Mouse (Mus musculus) hindbrain, embryonic 14.5 days (tissue): ENCODE results near the gene Gm4559. TPM values are rescaled to one million over a fixed set of nuclear protein-coding genes. Genes with fewer than 3 reads are reported as not detected.
"Not testable (repeated sequence)": the region's sequence is repeated elsewhere in the genome, so short reads cannot be mapped to it uniquely, and the experiment has no call there.

Source experiments
- ATAC-seq: fragments of 200-750 bp; cut with Nextera tagmentation; 2 replicates; pipeline ENCODE4 v1.8.0; 2017; ENCODE audit warnings: moderate number of reproducible peaks, mild to moderate bottlenecking, moderate TSS enrichment, moderate library complexity; ENCODE audit not compliant: low FRiP score
- DNase-seq: peaks from one replicate; pipeline ENCODE4 v3.0.0-alpha.2; 2015; ENCODE audit warnings: low spot score
- H3K27ac ChIP-seq: fragments of 300-500 bp; sonication (generic); 2 replicates; pipeline ENCODE4 v1.5.1; 2014; ENCODE audit warnings: mild to moderate bottlenecking, moderate library complexity
- H3K27me3 ChIP-seq: fragments of 300-500 bp; sonication (generic); 2 replicates; pipeline ENCODE4 v1.6.1; 2014; ENCODE audit warnings: mild to moderate bottlenecking, low read length, mixed read lengths; ENCODE audit not compliant: control insufficient read depth, insufficient read depth
- H3K36me3 ChIP-seq: fragments of 300-500 bp; sonication (generic); replicated peaks from 2 replicates; pipeline ENCODE4 v1.6.1; 2014; ENCODE audit not compliant: control insufficient read depth, insufficient read depth
- H3K4me1 ChIP-seq: fragments of 300-500 bp; sonication (generic); replicated peaks from 2 replicates; pipeline ENCODE4 v1.6.1; 2014; ENCODE audit warnings: antibody characterized with exemption, low read length, mixed read lengths; ENCODE audit not compliant: control insufficient read depth, insufficient read depth
- H3K4me2 ChIP-seq: fragments of 300-500 bp; sonication (generic); replicated peaks from 2 replicates; pipeline ENCODE4 v1.6.1; 2014; ENCODE audit warnings: mild to moderate bottlenecking, moderate library complexity
- H3K4me3 ChIP-seq: fragments of 300-500 bp; sonication (generic); replicated peaks from 2 replicates; pipeline ENCODE4 v1.5.1; 2014; ENCODE audit warnings: mild to moderate bottlenecking, low read length
- H3K9ac ChIP-seq: fragments of 300-500 bp; sonication (generic); 2 replicates; pipeline ENCODE4 v1.6.1; 2014
- H3K9me3 ChIP-seq: fragments of 300-500 bp; sonication (generic); 2 replicates; pipeline ENCODE4 v1.6.1; 2016; ENCODE audit warnings: low read length; ENCODE audit not compliant: control insufficient read depth
- WGBS: fragments of 180-500 bp; shearing (Covaris S2); extraction: QIAGEN DNeasy Blood & Tissue Kit; methylation state at CpG from one replicate; pipeline ENCODE4 v1.1.7; 2014; 5-methylcytosine and 5-hydroxymethylcytosine counted together
- polyA plus RNA-seq: library from polyadenylated mRNA; unstranded; fragments of >200 nt; fragmentation: Nextera tagmentation; extraction: Ambion mirVana; gene quantifications from 2 replicates; pipeline ENCODE4 v1.2.1, GENCODE M21; 2014

Gm4559 gene
- polyA plus RNA-seq, 1 experiment from 2014 or later, result not detected

GRCm38 (mm10) chr7:142303929-142304328 lies 29.8 kb upstream of the Gm4559 start:
- H3K4me3 ChIP-seq, H3K27me3 ChIP-seq, H3K4me1 ChIP-seq, ATAC-seq, H3K9me3 ChIP-seq, H3K9ac ChIP-seq, DNase-seq, H3K36me3 ChIP-seq, H3K4me2 ChIP-seq, H3K27ac ChIP-seq: not testable (repeated sequence)
- WGBS, result 89% methylated on average over 1 of the region's 1 CpGs

- H3K27ac ChIP-seq, result no peak within 1 kb of the TSS
- no peak within 1 kb of the TSS for H3K9ac ChIP-seq
- no peaks in the 10 kb centered on the region for H3K4me1 ChIP-seq
- no peak within 1 kb of the TSS for H3K4me3 ChIP-seq
- no peaks in the 10 kb centered on the region for H3K36me3 ChIP-seq
- WGBS, result 70% methylated on average over 3 of the region's 3 CpGs
- H3K9me3 ChIP-seq, result no peaks in the 10 kb centered on the region
- no peak within 1 kb of the TSS for H3K4me2 ChIP-seq
- ATAC-seq, result no peak
- no peak for DNase-seq
- 0 out of 2 replicates have a peak, but pooled peaks cover 2% of the 10 kb centered on the region for H3K27me3 ChIP-seq
These were observed 29.1 kb upstream of the Gm4559 start, which contains the start of gene Krtap5-4 for GRCm38 (mm10) chr7:142303249-142303648. Krtap5-4 (plus strand) TSS chr7:142303549.

GRCm38 (mm10) chr7:142297018-142297417 lies 22.9 kb upstream of the Gm4559 start, which contains the start of gene Krtap5-1:
Krtap5-1 (minus strand) TSS chr7:142297118.
- H3K4me2 ChIP-seq, H3K27me3 ChIP-seq, H3K4me3 ChIP-seq, H3K9ac ChIP-seq, DNase-seq, H3K36me3 ChIP-seq, ATAC-seq, H3K27ac ChIP-seq, H3K4me1 ChIP-seq, H3K9me3 ChIP-seq: not testable (repeated sequence)

- not testable (repeated sequence) for H3K4me1 ChIP-seq, H3K9ac ChIP-seq, ATAC-seq, H3K9me3 ChIP-seq, H3K4me3 ChIP-seq, DNase-seq, H3K27me3 ChIP-seq, H3K4me2 ChIP-seq, H3K27ac ChIP-seq, H3K36me3 ChIP-seq
- 33% methylated on average over 4 of the region's 4 CpGs for WGBS
These were observed 21.9 kb upstream of the Gm4559 start for GRCm38 (mm10) chr7:142296108-142296507.

- Histone ChIP-seq H3K9ac (no peak overlapping the region), H3K4me1 (no peaks in the 10 kb centered on the region), H3K4me2 (no peak overlapping the region), H3K36me3 (no peaks in the 10 kb centered on the region), H3K4me3 (no peak overlapping the region), H3K27me3 (no peaks in the 10 kb centered on the region), H3K9me3 (no peaks in the 10 kb centered on the region), H3K27ac (no peak overlapping the region)
- ATAC-seq (no peak), DNase-seq (no peak)
These were observed 21.3 kb upstream of the Gm4559 start for GRCm38 (mm10) chr7:142295418-142295817.

- not testable (repeated sequence) for H3K27me3 ChIP-seq, H3K36me3 ChIP-seq, H3K27ac ChIP-seq, H3K9me3 ChIP-seq, H3K4me1 ChIP-seq, H3K9ac ChIP-seq, ATAC-seq, H3K4me2 ChIP-seq, H3K4me3 ChIP-seq
- WGBS, result 0% methylated on average over 2 of the region's 2 CpGs
- peak; percentile 69 for DNase-seq
These were observed 19.7 kb upstream of the Gm4559 start for GRCm38 (mm10) chr7:142293851-142294250.

GRCm38 (mm10) chr7:142285910-142286612 lies 11.9 kb upstream of the Gm4559 start:
- not testable (repeated sequence) for H3K27ac ChIP-seq, H3K4me2 ChIP-seq, H3K4me1 ChIP-seq, H3K4me3 ChIP-seq, H3K9me3 ChIP-seq, H3K36me3 ChIP-seq, H3K9ac ChIP-seq, ATAC-seq, DNase-seq
- peaks cover 14% of the 10 kb centered on the region for H3K27me3 ChIP-seq
- 87% methylated on average over 9 of the region's 9 CpGs for WGBS

GRCm38 (mm10) chr7:142285130-142285835 lies 11.1 kb upstream of the Gm4559 start:
- no peak for DNase-seq

GRCm38 (mm10) chr7:142284615-142285080 lies 10.5 kb upstream of the Gm4559 start:
- Histone ChIP-seq H3K9ac (peak overlapping the region; percentile 61), H3K4me1 (peaks cover 3% of the 10 kb centered on the region; the same call in 1 of the 2 replicates), H3K4me2 (peak overlapping the region; percentile 87), H3K36me3 (no peaks in the 10 kb centered on the region), H3K4me3 (peak overlapping the region; percentile 43), H3K27ac (peak overlapping the region; percentile 74), H3K27me3 (peaks cover 14% of the 10 kb centered on the region), H3K9me3 (no peaks in the 10 kb centered on the region)
- DNase-seq, result peak; percentile 99
- ATAC-seq, result peak; percentile 77
- under 1% methylated on average over 19 of the region's 19 CpGs for WGBS

More at GRCm38 (mm10) chr7:142285130-142285835, 11.1 kb upstream of the Gm4559 start:
- Histone ChIP-seq H3K27ac (peak overlapping the region; percentile 74), H3K4me1 (peaks cover 3% of the 10 kb centered on the region; the same call in 1 of the 2 replicates), H3K9me3 (no peaks in the 10 kb centered on the region), H3K4me3 (peak overlapping the region; percentile 43), H3K9ac (peak overlapping the region; percentile 61), H3K36me3 (no peaks in the 10 kb centered on the region), H3K27me3 (peaks cover 14% of the 10 kb centered on the region), H3K4me2 (peak overlapping the region; percentile 87)
- ATAC-seq, result peak; percentile 74
- 19% methylated on average over 23 of the region's 23 CpGs for WGBS
